Mouse (Mus musculus) olfactory bulb, adult 2 months (tissue): Measurements from ENCODE around the gene Dazap1.
A peak's percentile ranks its signal among the peaks of the same experiment; 100 is the strongest.

Source experiments
- CTCF ChIP-seq: fragments of 200-500 bp; IDR thresholded peaks from 2 replicates; pipeline ENCODE4 v1.5.1; 2012; ENCODE audit warnings: low read depth, mild to moderate bottlenecking, low read length, moderate library complexity; ENCODE audit not compliant: insufficient read depth
- POLR2A ChIP-seq: fragments of 200-500 bp; IDR thresholded peaks from 2 replicates; pipeline ENCODE4 v1.6.1; 2012; ENCODE audit warnings: mild to moderate bottlenecking, low read depth, low read length, moderate library complexity; ENCODE audit not compliant: insufficient read depth

DNA sequence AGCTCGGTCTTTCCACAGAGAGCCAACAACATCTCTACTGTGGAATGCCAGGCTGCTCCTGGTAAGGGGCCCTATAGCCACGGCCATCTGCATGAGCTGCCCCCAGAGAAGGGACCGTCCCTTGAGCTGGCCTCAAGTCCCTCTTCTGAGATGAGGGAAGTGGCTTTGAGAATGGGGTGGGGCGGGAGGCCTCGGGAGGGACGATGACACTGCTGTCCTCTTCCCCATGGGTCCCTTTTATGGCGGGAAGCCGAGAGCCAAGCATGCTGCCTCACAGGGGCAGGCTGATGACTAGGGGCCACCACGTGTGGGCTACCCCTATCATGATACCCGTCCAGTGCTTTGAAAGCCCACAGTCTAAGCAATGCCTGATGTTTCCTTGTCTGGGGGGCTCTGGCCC is 55.7 kb downstream of the Dazap1 start:
- TF ChIP-seq CTCF = no peak
- TF ChIP-seq POLR2A = 0 out of 2 replicates have a peak, but pooled peaks have one; percentile 8
